Mouse (Mus musculus) megakaryocyte, embryonic 14.5 days (primary cell): Measurements from ENCODE around the gene Dda1.

ENCODE experiments used
- FLI1 ChIP-seq: IDR thresholded peaks from 2 replicates; pipeline ENCODE4 v1.6.1; 2012; ENCODE audit warnings: low read length, inconsistent platforms, mixed read lengths
- GATA1 ChIP-seq: IDR thresholded peaks from 3 replicates; pipeline ENCODE4 v1.6.1; 2012; ENCODE audit warnings: mixed read lengths, low read length, inconsistent platforms, borderline replicate concordance

GRCm38 (mm10) chr8:71515043-71515442 lies 46.0 kb downstream of the Dda1 start:
- no peak for TF ChIP-seq GATA1
- no peak for TF ChIP-seq FLI1
